Mouse (Mus musculus) lung, adult 2 months (tissue): ENCODE data around the gene Caskin2.

Source experiments
- CTCF ChIP-seq: fragments of 200-500 bp; IDR thresholded peaks from 2 replicates; pipeline ENCODE4 v1.5.1; 2011; ENCODE audit warnings: mild to moderate bottlenecking, low read length, control low read depth; ENCODE audit not compliant: insufficient read depth
- POLR2A ChIP-seq: fragments of 200-500 bp; IDR thresholded peaks from 2 replicates; pipeline ENCODE4 v1.6.1; 2011; ENCODE audit warnings: low read depth, mild to moderate bottlenecking, control low read depth, low read length, borderline replicate concordance; ENCODE audit errors: extremely low read depth

- TF ChIP-seq POLR2A, result no peak
- TF ChIP-seq CTCF, result no peak
Measured at GRCm38 (mm10) chr11:115830550-115831325, 17.3 kb upstream of the Caskin2 start.
